Mouse (Mus musculus): ENCODE measurements at regions not wholly inside any gene's neighbourhood (a gene's known extent, or its start where the extent isn't known, plus 50 kb on each side); places are given as distances from the start of the nearest gene placed in this dataset.

GRCm38 (mm10) chr10:110586029-110586428, 130.0 kb upstream of the Nav3 start:
- Histone ChIP-seq H3K79me2 (replicated peaks; ENCODE audit: control insufficient read depth, extremely low read depth, insufficient read depth, poor library complexity, severe bottlenecking) (no peaks in the 10 kb centered on the region), H3K4me3 (replicated peaks in 1 of 3; ENCODE audit: low read depth in 2 of 3, low read length in 2 of 3, poor library complexity in 1 of 3) (no peak overlapping the region), H3K9ac (ENCODE audit: insufficient read depth, low read depth) (no peak overlapping the region), H3K9me3 (replicated peaks; ENCODE audit: low read length) (peaks cover 2% of the 10 kb centered on the region), H3K36me3 (replicated peaks in 1 of 2; ENCODE audit: control insufficient read depth in 1 of 2, insufficient read depth in 1 of 2, low read length in 1 of 2) (no peaks in the 10 kb centered on the region), H3K4me1 (ENCODE audit: control insufficient read depth in 1 of 2, insufficient read depth in 2 of 2) (no peaks in the 10 kb centered on the region), H3K27ac (ENCODE audit: insufficient read depth, low read depth) (no peak overlapping the region), H3K4me2 (ENCODE audit: insufficient read depth, low read depth, poor library complexity, severe bottlenecking) (no peak overlapping the region), H3K27me3 (replicated peaks) (no peaks in the 10 kb centered on the region)
- TF ChIP-seq ZMIZ1 (IDR thresholded peaks at IDR 0.05; ENCODE audit: low read depth, low read length) (no peak), SMC3 (IDR thresholded peaks at IDR 0.05; ENCODE audit: low read depth, low read length) (no peak), ZKSCAN1 (IDR thresholded peaks at IDR 0.05; ENCODE audit: borderline replicate concordance, low read depth, low read length) (no peak), ETS1 (conservative IDR thresholded peaks at IDR 0.05; ENCODE audit: low read depth, low read length) (no peak), EP300 (IDR thresholded peaks at IDR 0.05; ENCODE audit: low read length) (no peak), ZC3H11A (IDR thresholded peaks at IDR 0.05; ENCODE audit: low read depth, low read length) (no peak), RCOR1 (conservative IDR thresholded peaks at IDR 0.05; ENCODE audit: low read depth, low read length) (no peak), TCF12 (IDR thresholded peaks at IDR 0.05; ENCODE audit: low read depth, low read length) (no peak), BHLHE40 (IDR thresholded peaks at IDR 0.05; ENCODE audit: low read depth, low read length) (no peak), TBP (conservative IDR thresholded peaks at IDR 0.05; ENCODE audit: low read depth, low read length) (no peak), UBTF (IDR thresholded peaks at IDR 0.05; ENCODE audit: low read depth, low read length) (no peak), MYC (IDR thresholded peaks at IDR 0.05; ENCODE audit: low read depth, low read length) (no peak), POLR2A (IDR thresholded peaks at IDR 0.05; ENCODE audit: low read depth, low read length) (no peak)
- in situ Hi-C loops (cut with MboI; ENCODE audit: low pct_ligation_motif_present, low pct_unique_long_range_greater_than_20kb, low sequenced_read_pairs) (no loop called here), dilution Hi-C loops (cut with MboI; ENCODE audit: extremely low pct_ligation_motif_present, extremely low pct_unique_long_range_greater_than_20kb, low sequenced_read_pairs) (no loop called here)
- DNase-seq (ENCODE audit: extremely low read depth): no peak

GRCm38 (mm10) chr10:110586507-110586906, 130.5 kb upstream of the Nav3 start:
- Histone ChIP-seq H3K4me3 (replicated peaks in 1 of 3; ENCODE audit: low read depth in 2 of 3, low read length in 2 of 3, poor library complexity in 1 of 3) (no peak overlapping the region), H3K9ac (ENCODE audit: insufficient read depth, low read depth) (no peak overlapping the region), H3K36me3 (replicated peaks in 1 of 2; ENCODE audit: control insufficient read depth in 1 of 2, insufficient read depth in 1 of 2, low read length in 1 of 2) (no peaks in the 10 kb centered on the region), H3K4me2 (ENCODE audit: insufficient read depth, low read depth, poor library complexity, severe bottlenecking) (no peak overlapping the region), H3K9me3 (replicated peaks; ENCODE audit: low read length) (peaks cover 2% of the 10 kb centered on the region), H3K27me3 (replicated peaks) (no peaks in the 10 kb centered on the region), H3K79me2 (replicated peaks; ENCODE audit: control insufficient read depth, extremely low read depth, insufficient read depth, poor library complexity, severe bottlenecking) (no peaks in the 10 kb centered on the region), H3K27ac (ENCODE audit: insufficient read depth, low read depth) (no peak overlapping the region), H3K4me1 (ENCODE audit: control insufficient read depth in 1 of 2, insufficient read depth in 2 of 2) (no peaks in the 10 kb centered on the region)
- in situ Hi-C loops (cut with MboI; ENCODE audit: low pct_ligation_motif_present, low pct_unique_long_range_greater_than_20kb, low sequenced_read_pairs) (no loop called here), dilution Hi-C loops (cut with MboI; ENCODE audit: extremely low pct_ligation_motif_present, extremely low pct_unique_long_range_greater_than_20kb, low sequenced_read_pairs) (no loop called here)
- TF ChIP-seq UBTF (IDR thresholded peaks at IDR 0.05; ENCODE audit: low read depth, low read length): no peak
- TF ChIP-seq USF2 (conservative IDR thresholded peaks at IDR 0.05; ENCODE audit: low read depth, low read length): no peak
- TF ChIP-seq USF1 (IDR thresholded peaks at IDR 0.05; ENCODE audit: low read depth, low read length): no peak
- TF ChIP-seq MXI1 (IDR thresholded peaks at IDR 0.05; ENCODE audit: low read depth, low read length): no peak
- TF ChIP-seq TBP (conservative IDR thresholded peaks at IDR 0.05; ENCODE audit: low read depth, low read length): no peak
- TF ChIP-seq POLR2A (IDR thresholded peaks at IDR 0.05; ENCODE audit: low read depth, low read length): no peak
- TF ChIP-seq MEF2A (IDR thresholded peaks at IDR 0.05; ENCODE audit: borderline replicate concordance, low read depth, low read length): no peak
- TF ChIP-seq TCF12 (IDR thresholded peaks at IDR 0.05; ENCODE audit: low read depth, low read length): no peak
- no peak for TF ChIP-seq EP300 (IDR thresholded peaks at IDR 0.05; ENCODE audit: low read length)
- TF ChIP-seq CHD1 (IDR thresholded peaks at IDR 0.05; ENCODE audit: low read depth, low read length): no peak
- no peak for TF ChIP-seq SMC3 (IDR thresholded peaks at IDR 0.05; ENCODE audit: low read depth, low read length)
- TF ChIP-seq KAT2A (IDR thresholded peaks at IDR 0.05; ENCODE audit: insufficient replicate concordance, low read length): no peak
- TF ChIP-seq RAD21 (IDR thresholded peaks at IDR 0.05; ENCODE audit: low read depth, low read length): no peak
- TF ChIP-seq CHD2 (IDR thresholded peaks at IDR 0.05; ENCODE audit: low read length): no peak
- no peak for TF ChIP-seq ZNF384 (IDR thresholded peaks at IDR 0.05; ENCODE audit: low read depth, low read length)
- no peak for TF ChIP-seq ELF1 (IDR thresholded peaks at IDR 0.05; ENCODE audit: low read depth, low read length)
- no peak for DNase-seq (ENCODE audit: extremely low read depth)

All from CH12.LX (cell line).